Mouse (Mus musculus): ENCODE results near the gene Ptger3. TPM values are rescaled to one million over a fixed set of nuclear protein-coding genes. Genes with fewer than 3 reads are reported as not detected.

Gene Ptger3
- total RNA-seq, 2 experiments from 2014 or later = 0.89 TPM; not detected in 1

GRCm38 (mm10) chr3:157613542-157613941 lies 46.9 kb downstream of the Ptger3 start:
- H3K27ac ChIP-seq = no peak overlapping the region
- DNase-seq = no peak
- intact Hi-C loops (cut with DNase I) = no loop called here
- no peak for TF ChIP-seq CTCF (IDR thresholded peaks at IDR 0.05)
- no peak overlapping the region for H3K4me3 ChIP-seq

GRCm38 (mm10) chr3:157616949-157617348 lies 50.3 kb downstream of the Ptger3 start:
- TF ChIP-seq CTCF (IDR thresholded peaks at IDR 0.05) = no peak
- DNase-seq = no peak
- intact Hi-C loops (cut with DNase I) = no loop called here
- H3K27ac ChIP-seq = peak overlapping the region; percentile 35; the same call in 1 of the 2 replicates
- H3K4me3 ChIP-seq = no peak overlapping the region

GRCm38 (mm10) chr3:157627407-157627806 lies 60.7 kb downstream of the Ptger3 start:
- intact Hi-C loops (cut with DNase I) = no loop called here
- Histone ChIP-seq H3K27ac (no peak overlapping the region), H3K4me3 (no peak overlapping the region)
- DNase-seq = no peak
- no peak for TF ChIP-seq CTCF (IDR thresholded peaks at IDR 0.05)

GRCm38 (mm10) chr3:157630671-157631070 lies 64.0 kb downstream of the Ptger3 start:
- no peak overlapping the region for H3K27ac ChIP-seq
- intact Hi-C loops (cut with DNase I) = no loop called here

GRCm38 (mm10) chr3:157631383-157631782 lies 64.7 kb downstream of the Ptger3 start:
- intact Hi-C loops (cut with DNase I) = no loop called here
- TF ChIP-seq CTCF (IDR thresholded peaks at IDR 0.05) = no peak
- no peak overlapping the region for H3K4me3 ChIP-seq
- no peak for DNase-seq
- no peak overlapping the region for H3K27ac ChIP-seq

More at GRCm38 (mm10) chr3:157630671-157631070, 64.0 kb downstream of the Ptger3 start:
- no peak overlapping the region for H3K4me3 ChIP-seq
- no peak for DNase-seq
- no peak for TF ChIP-seq CTCF (IDR thresholded peaks at IDR 0.05)

- TF ChIP-seq CTCF (IDR thresholded peaks at IDR 0.05) = no peak
- Histone ChIP-seq H3K27ac (no peak overlapping the region), H3K4me3 (no peak overlapping the region)
- intact Hi-C loops (cut with DNase I) = no loop called here
- no peak for DNase-seq
Observed at GRCm38 (mm10) chr3:157634431-157634830, 67.7 kb downstream of the Ptger3 start.

- Histone ChIP-seq H3K27ac (no peak overlapping the region), H3K4me3 (no peak overlapping the region)
- TF ChIP-seq CTCF (IDR thresholded peaks at IDR 0.05) = no peak
- intact Hi-C loops (cut with DNase I) = no loop called here
- DNase-seq = no peak
Observed at GRCm38 (mm10) chr3:157635713-157636112, 69.0 kb downstream of the Ptger3 start.

- H3K27ac ChIP-seq = peak overlapping the region; percentile 2; the same call in 1 of the 2 replicates
- intact Hi-C loops (cut with DNase I) = no loop called here
- DNase-seq = no peak
- no peak for TF ChIP-seq CTCF (IDR thresholded peaks at IDR 0.05)
- H3K4me3 ChIP-seq = no peak overlapping the region
Observed at GRCm38 (mm10) chr3:157636887-157637286, 70.2 kb downstream of the Ptger3 start.

GRCm38 (mm10) chr3:157637341-157637740 lies 70.6 kb downstream of the Ptger3 start:
- H3K4me3 ChIP-seq = no peak overlapping the region
- no peak for TF ChIP-seq CTCF (IDR thresholded peaks at IDR 0.05)
- intact Hi-C loops (cut with DNase I) = no loop called here

GRCm38 (mm10) chr3:157641634-157642033 lies 74.9 kb downstream of the Ptger3 start:
- Histone ChIP-seq H3K27ac (no peak overlapping the region), H3K4me3 (no peak overlapping the region)
- TF ChIP-seq CTCF (IDR thresholded peaks at IDR 0.05) = no peak
- intact Hi-C loops (cut with DNase I) = no loop called here
- no peak for DNase-seq

More at GRCm38 (mm10) chr3:157637341-157637740, 70.6 kb downstream of the Ptger3 start:
- no peak overlapping the region for H3K27ac ChIP-seq
- DNase-seq = no peak

- Histone ChIP-seq H3K27ac (no peak overlapping the region), H3K4me3 (no peak overlapping the region)
- no peak for DNase-seq
- TF ChIP-seq CTCF (IDR thresholded peaks at IDR 0.05) = no peak
- intact Hi-C loops (cut with DNase I) = no loop called here
Observed at GRCm38 (mm10) chr3:157661622-157662021, 94.9 kb downstream of the Ptger3 start.

GRCm38 (mm10) chr3:157664486-157665041 lies 97.9 kb downstream of the Ptger3 start:
- DNase-seq = no peak
- Histone ChIP-seq H3K27ac (no peak overlapping the region), H3K4me3 (no peak overlapping the region)
- intact Hi-C loops (cut with DNase I) = no loop called here
- TF ChIP-seq CTCF (IDR thresholded peaks at IDR 0.05) = no peak

GRCm38 (mm10) chr3:157665471-157665870 lies 98.8 kb downstream of the Ptger3 start:
- DNase-seq = no peak
- Histone ChIP-seq H3K4me3 (no peak overlapping the region), H3K27ac (no peak overlapping the region)
- intact Hi-C loops (cut with DNase I) = no loop called here
- TF ChIP-seq CTCF (IDR thresholded peaks at IDR 0.05) = no peak

- no peak for TF ChIP-seq CTCF (IDR thresholded peaks at IDR 0.05)
- intact Hi-C loops (cut with DNase I) = no loop called here
- Histone ChIP-seq H3K27ac (no peak overlapping the region), H3K4me3 (no peak overlapping the region)
- no peak for DNase-seq
Observed at GRCm38 (mm10) chr3:157666142-157666541, 99.5 kb downstream of the Ptger3 start.
